Mouse (Mus musculus): ENCODE data around the gene Eme1. TPM values are rescaled to one million over a fixed set of nuclear protein-coding genes. Genes with fewer than 3 reads are reported as not detected.

The Eme1 gene
- polyA plus RNA-seq, 1 experiment from 2014 or later = 1.5 TPM

DNA sequence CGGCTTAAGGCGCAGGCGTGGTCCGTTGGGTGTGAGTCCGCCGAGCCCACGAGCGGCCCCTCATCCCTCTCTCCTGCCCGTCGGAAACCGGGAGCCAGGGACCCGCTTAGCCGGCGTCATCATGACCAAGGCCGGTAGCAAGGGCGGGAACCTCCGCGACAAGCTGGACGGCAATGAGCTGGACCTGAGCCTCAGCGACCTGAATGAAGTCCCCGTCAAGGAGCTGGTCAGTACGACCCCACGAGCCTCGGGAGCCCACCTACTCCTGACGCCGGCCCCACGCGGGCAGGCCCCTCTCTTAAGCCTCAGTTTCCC, 23.9 kb downstream of the Eme1 start:
- peak overlapping the region; percentile 99 for H3K4me3 ChIP-seq (ENCODE audit: inconsistent target)
- H3K79me2 ChIP-seq (ENCODE audit: inconsistent target) = peaks cover 51% of the 10 kb centered on the region
- H3K36me3 ChIP-seq (ENCODE audit: inconsistent target) = peaks cover 24% of the 10 kb centered on the region
- 0% methylated on average over 26 of the region's 28 CpGs for WGBS (ENCODE audit: missing documents)
- H3K27ac ChIP-seq = peak overlapping the region; percentile 71

- WGBS (ENCODE audit: missing documents) = 1% methylated on average over 38 of the region's 41 CpGs
- H3K79me2 ChIP-seq (ENCODE audit: inconsistent target) = peaks cover 46% of the 10 kb centered on the region
Observed at GRCm38 (mm10) chr11:94629199-94629883, 24.4 kb downstream of the Eme1 start, which contains the start of gene Lrrc59. TSS of gene Lrrc59 (plus strand) at chr11:94629767.

GRCm38 (mm10) chr11:94622162-94622561, 31.6 kb downstream of the Eme1 start:
- H3K36me3 ChIP-seq (ENCODE audit: inconsistent target) = no peaks in the 10 kb centered on the region
- 42% methylated on average over 2 of the region's 2 CpGs for WGBS (ENCODE audit: missing documents)
- no peak overlapping the region for H3K27ac ChIP-seq
- H3K4me3 ChIP-seq (ENCODE audit: inconsistent target) = no peak overlapping the region
- H3K79me2 ChIP-seq (ENCODE audit: inconsistent target) = no peaks in the 10 kb centered on the region

More at GRCm38 (mm10) chr11:94629199-94629883, 24.4 kb downstream of the Eme1 start, which contains the start of gene Lrrc59:
- Histone ChIP-seq H3K4me3 (ENCODE audit: inconsistent target) (peak within 1 kb of the TSS; percentile 99), H3K36me3 (ENCODE audit: inconsistent target) (peaks cover 19% of the 10 kb centered on the region), H3K27ac (peak within 1 kb of the TSS; percentile 71)

- Histone ChIP-seq H3K36me3 (ENCODE audit: inconsistent target) (no peaks in the 10 kb centered on the region), H3K79me2 (ENCODE audit: inconsistent target) (no peaks in the 10 kb centered on the region), H3K4me3 (ENCODE audit: inconsistent target) (no peak overlapping the region), H3K27ac (no peak overlapping the region)
Observed at GRCm38 (mm10) chr11:94621458-94621852, 32.3 kb downstream of the Eme1 start.

GRCm38 (mm10) chr11:94620766-94621457, 32.9 kb downstream of the Eme1 start:
- H3K79me2 ChIP-seq (ENCODE audit: inconsistent target) = no peaks in the 10 kb centered on the region
- H3K27ac ChIP-seq = no peak overlapping the region
- 63% methylated on average over 6 of the region's 6 CpGs for WGBS (ENCODE audit: missing documents)
- H3K36me3 ChIP-seq (ENCODE audit: inconsistent target) = no peaks in the 10 kb centered on the region
- H3K4me3 ChIP-seq (ENCODE audit: inconsistent target) = no peak overlapping the region

DNA sequence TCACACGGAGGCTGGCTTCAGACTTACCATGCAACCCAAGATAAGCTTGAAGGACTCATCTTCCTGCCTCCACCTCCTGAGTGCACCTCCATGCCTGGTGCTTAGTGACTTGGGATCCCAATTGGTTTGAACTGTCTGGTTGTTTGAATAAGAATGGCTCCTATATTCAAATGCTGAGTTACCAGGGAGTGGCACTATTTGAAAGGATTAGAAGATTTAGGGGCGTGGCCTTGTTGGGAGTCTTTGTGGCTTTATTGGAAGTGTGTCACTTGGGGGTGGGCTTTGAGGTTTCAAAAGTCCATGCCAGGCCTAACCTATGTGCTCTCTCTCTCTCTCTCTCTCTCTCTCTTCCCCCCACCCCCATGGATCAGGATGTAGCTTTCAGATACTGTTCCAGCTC, 36.1 kb downstream of the Eme1 start:
- no peaks in the 10 kb centered on the region for H3K79me2 ChIP-seq (ENCODE audit: inconsistent target)
- no peak overlapping the region for H3K27ac ChIP-seq
- WGBS (ENCODE audit: missing documents) = 100% methylated on average over 2 of the region's 2 CpGs
- H3K36me3 ChIP-seq (ENCODE audit: inconsistent target) = no peaks in the 10 kb centered on the region
- H3K4me3 ChIP-seq (ENCODE audit: inconsistent target) = no peak overlapping the region

- no peaks in the 10 kb centered on the region for H3K79me2 ChIP-seq (ENCODE audit: inconsistent target)
- WGBS (ENCODE audit: missing documents) = 78% methylated on average over 4 of the region's 4 CpGs
- no peak overlapping the region for H3K27ac ChIP-seq
- H3K4me3 ChIP-seq (ENCODE audit: inconsistent target) = no peak overlapping the region
- H3K36me3 ChIP-seq (ENCODE audit: inconsistent target) = no peaks in the 10 kb centered on the region
Observed at GRCm38 (mm10) chr11:94615494-94615893, 38.3 kb downstream of the Eme1 start.

DNA sequence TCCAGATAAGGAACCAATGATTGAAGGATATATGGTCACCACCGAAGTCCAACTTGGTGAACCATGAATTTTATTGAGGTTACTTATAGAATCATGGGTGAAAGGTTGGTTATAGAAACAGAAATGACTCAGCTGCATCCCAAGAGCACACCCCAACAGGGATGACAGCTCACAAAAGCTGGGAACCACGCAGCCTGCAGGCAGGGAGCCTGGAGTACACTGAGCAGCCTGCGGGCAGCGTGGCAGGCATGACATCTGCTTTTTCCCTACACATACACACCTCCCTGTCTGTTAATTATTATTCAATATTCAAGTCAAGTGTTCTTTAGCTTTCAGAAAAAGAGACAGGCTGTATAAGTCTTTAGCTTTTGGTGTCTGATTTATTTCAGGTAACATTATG, 39.2 kb downstream of the Eme1 start:
- no peaks in the 10 kb centered on the region for H3K79me2 ChIP-seq (ENCODE audit: inconsistent target)
- WGBS (ENCODE audit: missing documents) = 98% methylated on average over 4 of the region's 4 CpGs
- no peak overlapping the region for H3K4me3 ChIP-seq (ENCODE audit: inconsistent target)
- no peak overlapping the region for H3K27ac ChIP-seq
- H3K36me3 ChIP-seq (ENCODE audit: inconsistent target) = no peaks in the 10 kb centered on the region

DNA sequence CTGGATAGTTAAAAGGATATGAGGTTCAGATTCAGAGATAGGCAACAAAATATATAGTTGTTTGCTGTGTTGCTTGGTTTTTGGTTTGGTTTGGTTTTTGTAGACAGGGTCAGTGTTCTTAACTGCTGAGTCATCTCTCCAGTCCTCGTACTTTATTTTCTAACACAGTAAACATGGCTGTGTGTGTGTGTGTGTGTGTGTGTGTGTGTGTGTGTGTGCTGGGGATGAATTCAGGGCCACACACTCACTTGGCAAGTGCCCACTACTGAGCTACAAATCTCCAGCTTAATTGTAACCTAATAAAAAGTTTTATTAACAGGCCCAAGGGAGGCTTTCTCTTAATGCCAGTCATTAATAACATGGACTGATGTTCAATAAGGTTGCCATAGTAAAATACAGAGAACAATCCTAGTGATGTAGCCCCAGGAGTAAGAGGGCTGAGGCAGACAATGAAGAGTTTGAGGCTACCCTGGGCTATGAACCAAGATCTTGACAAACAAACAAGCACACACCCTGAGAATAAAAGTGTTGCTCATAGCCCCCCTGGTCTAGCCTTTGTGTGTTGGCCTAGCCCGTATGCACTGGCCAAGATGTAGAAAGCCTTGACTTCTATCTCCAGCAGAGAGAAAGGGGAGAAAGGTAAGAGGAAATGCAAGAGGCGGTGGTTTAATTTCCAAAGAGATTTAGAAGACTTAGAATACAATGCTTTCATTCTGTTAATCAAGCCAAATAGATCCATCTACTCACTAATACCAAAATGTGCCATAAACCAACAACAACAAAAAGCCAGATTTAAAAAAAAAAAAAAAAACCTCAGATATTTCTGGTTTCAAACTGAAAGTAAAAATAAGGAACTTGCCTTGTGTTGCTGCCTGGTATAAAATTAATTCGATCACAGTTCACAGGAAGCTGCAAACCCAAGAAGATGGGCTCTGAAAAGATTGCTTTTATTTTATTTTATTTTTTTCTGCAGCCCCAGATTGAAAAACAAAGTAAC, 42.7 kb downstream of the Eme1 start:
- 24% methylated on average over 4 of the region's 4 CpGs for WGBS (ENCODE audit: missing documents)
- Histone ChIP-seq H3K4me3 (ENCODE audit: inconsistent target) (no peak overlapping the region; the same call in 1 of the 2 replicates), H3K36me3 (ENCODE audit: inconsistent target) (no peaks in the 10 kb centered on the region), H3K79me2 (ENCODE audit: inconsistent target) (no peaks in the 10 kb centered on the region), H3K27ac (peak overlapping the region; percentile 48)

DNA sequence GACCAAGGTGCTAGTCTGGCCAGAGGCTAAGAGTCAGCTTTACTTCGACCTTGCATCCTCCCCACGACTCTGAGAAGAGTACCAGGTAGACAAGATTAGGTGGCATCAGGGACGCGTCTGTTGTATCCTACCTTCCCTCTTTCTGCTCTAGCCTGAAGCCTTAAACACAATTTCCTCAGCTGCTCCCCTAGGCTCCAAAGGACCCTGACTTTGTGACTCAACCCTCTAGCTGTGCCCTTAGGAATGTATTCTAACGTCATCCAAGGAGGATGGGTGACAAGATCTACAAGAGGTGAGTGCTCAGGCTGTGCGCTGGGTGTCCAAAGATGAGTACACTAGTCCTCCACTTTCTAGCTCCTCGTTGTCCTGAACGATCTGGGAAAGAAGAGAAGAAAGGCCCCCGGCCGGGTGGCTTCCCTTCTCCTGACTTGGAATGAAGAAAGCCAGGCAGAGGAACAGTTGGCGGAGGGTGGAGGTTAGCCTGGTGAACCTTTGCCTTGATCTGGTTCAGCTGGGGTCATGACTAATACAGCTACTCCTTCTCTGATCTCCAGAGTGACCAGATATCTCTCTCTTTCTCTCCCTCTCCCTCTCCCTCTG, 51.3 kb downstream of the Eme1 start:
- no peaks in the 10 kb centered on the region for H3K79me2 ChIP-seq (ENCODE audit: inconsistent target)
- no peaks in the 10 kb centered on the region for H3K36me3 ChIP-seq (ENCODE audit: inconsistent target)
- peak overlapping the region; percentile 34; the same call in 1 of the 2 replicates for H3K4me3 ChIP-seq (ENCODE audit: inconsistent target)
- no peak overlapping the region for H3K27ac ChIP-seq
- WGBS (ENCODE audit: missing documents) = 85% methylated on average over 11 of the region's 11 CpGs

- WGBS (ENCODE audit: missing documents) = 3% methylated on average over 47 of the region's 52 CpGs
- Histone ChIP-seq H3K27ac (no peak within 1 kb of the TSS), H3K79me2 (ENCODE audit: inconsistent target) (no peaks in the 10 kb centered on the region), H3K4me3 (ENCODE audit: inconsistent target) (peak within 1 kb of the TSS; percentile 34), H3K36me3 (ENCODE audit: inconsistent target) (no peaks in the 10 kb centered on the region)
Observed at GRCm38 (mm10) chr11:94601321-94602281, 52.2 kb downstream of the Eme1 start, which contains the start of gene Acsf2. TSS of gene Acsf2 (minus strand) at chr11:94601871.

DNA sequence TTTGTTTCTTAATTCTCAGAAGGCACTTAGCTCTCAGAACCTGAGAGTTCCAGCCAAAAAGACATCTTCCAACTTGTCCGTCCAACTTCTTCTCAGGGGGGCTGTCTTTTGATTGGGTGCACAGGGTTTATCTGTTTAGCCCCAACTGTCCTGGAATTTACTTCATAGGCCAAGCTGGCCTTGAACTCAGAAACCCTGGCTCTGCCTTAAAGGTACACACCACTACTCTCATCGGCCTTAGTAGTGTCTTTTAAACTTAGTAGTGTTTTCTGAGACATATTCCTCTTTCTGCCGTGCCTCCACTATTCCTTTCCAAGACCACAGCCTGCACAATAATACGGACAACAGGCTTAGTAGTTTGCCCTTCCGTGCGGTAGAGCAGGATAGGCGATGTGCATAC, 53.3 kb downstream of the Eme1 start:
- Histone ChIP-seq H3K79me2 (ENCODE audit: inconsistent target) (no peaks in the 10 kb centered on the region), H3K36me3 (ENCODE audit: inconsistent target) (no peaks in the 10 kb centered on the region), H3K4me3 (ENCODE audit: inconsistent target) (no peak overlapping the region), H3K27ac (no peak overlapping the region)
- 92% methylated on average over 7 of the region's 7 CpGs for WGBS (ENCODE audit: missing documents)

GRCm38 (mm10) chr11:94598437-94599120, 55.2 kb downstream of the Eme1 start:
- no peak overlapping the region for H3K27ac ChIP-seq
- H3K79me2 ChIP-seq (ENCODE audit: inconsistent target) = no peaks in the 10 kb centered on the region
- H3K4me3 ChIP-seq (ENCODE audit: inconsistent target) = no peak overlapping the region
- WGBS (ENCODE audit: missing documents) = 84% methylated on average over 6 of the region's 6 CpGs
- H3K36me3 ChIP-seq (ENCODE audit: inconsistent target) = no peaks in the 10 kb centered on the region
